Mouse (Mus musculus) forebrain, embryonic 16.5 days (tissue): ENCODE data around the gene Dnaaf2. TPM values are rescaled to one million over a fixed set of nuclear protein-coding genes. Genes with fewer than 3 reads are reported as not detected.

ENCODE experiments used
- ATAC-seq: fragments of 200-750 bp; cut with Nextera tagmentation; 2 replicates; pipeline ENCODE4 v1.8.0; 2017; ENCODE audit warnings: mild to moderate bottlenecking, moderate library complexity
- H3K27ac ChIP-seq: fragments of 300-500 bp; sonication (generic); 2 replicates; pipeline ENCODE4 v1.5.1; 2014; ENCODE audit warnings: low read length, control low read depth
- H3K27me3 ChIP-seq: fragments of 300-500 bp; sonication (generic); replicated peaks from 2 replicates; pipeline ENCODE4 v1.6.1; 2014; ENCODE audit warnings: low read length; ENCODE audit not compliant: control insufficient read depth, insufficient read depth
- H3K36me3 ChIP-seq: fragments of 300-500 bp; sonication (generic); 2 replicates; pipeline ENCODE4 v1.6.1; 2014; ENCODE audit not compliant: control insufficient read depth, insufficient read depth
- H3K4me1 ChIP-seq: fragments of 300-500 bp; sonication (generic); replicated peaks from 2 replicates; pipeline ENCODE4 v1.6.1; 2014; ENCODE audit warnings: low read length; ENCODE audit not compliant: control insufficient read depth, insufficient read depth
- H3K4me2 ChIP-seq: fragments of 300-500 bp; sonication (generic); 2 replicates; pipeline ENCODE4 v1.6.1; 2014; ENCODE audit warnings: mild to moderate bottlenecking, low read length, control low read depth
- H3K4me3 ChIP-seq: fragments of 300-500 bp; sonication (generic); replicated peaks from 2 replicates; pipeline ENCODE4 v1.5.1; 2014; ENCODE audit warnings: mild to moderate bottlenecking, low read length, control low read depth
- H3K9ac ChIP-seq: fragments of 300-500 bp; sonication (generic); replicated peaks from 2 replicates; pipeline ENCODE4 v1.6.1; 2014; ENCODE audit warnings: low read depth, low read length, control low read depth
- H3K9me3 ChIP-seq: fragments of 300-500 bp; sonication (generic); 2 replicates; pipeline ENCODE4 v1.6.1; 2016; ENCODE audit warnings: low read length; ENCODE audit not compliant: control insufficient read depth
- WGBS: fragments of 180-500 bp; shearing (Covaris S2); extraction: QIAGEN DNeasy Blood & Tissue Kit; methylation state at CpG from one replicate; pipeline ENCODE4 v1.1.7; 2014; 5-methylcytosine and 5-hydroxymethylcytosine counted together
- polyA plus RNA-seq: library from polyadenylated mRNA; unstranded; fragments of >200 nt; fragmentation: Nextera tagmentation; extraction: Ambion mirVana; gene quantifications from 2 replicates; pipeline ENCODE4 v1.2.1, GENCODE M21; 2015

Gene Dnaaf2
- polyA plus RNA-seq, 1 experiment from 2014 or later, result 9.1 TPM

DNA sequence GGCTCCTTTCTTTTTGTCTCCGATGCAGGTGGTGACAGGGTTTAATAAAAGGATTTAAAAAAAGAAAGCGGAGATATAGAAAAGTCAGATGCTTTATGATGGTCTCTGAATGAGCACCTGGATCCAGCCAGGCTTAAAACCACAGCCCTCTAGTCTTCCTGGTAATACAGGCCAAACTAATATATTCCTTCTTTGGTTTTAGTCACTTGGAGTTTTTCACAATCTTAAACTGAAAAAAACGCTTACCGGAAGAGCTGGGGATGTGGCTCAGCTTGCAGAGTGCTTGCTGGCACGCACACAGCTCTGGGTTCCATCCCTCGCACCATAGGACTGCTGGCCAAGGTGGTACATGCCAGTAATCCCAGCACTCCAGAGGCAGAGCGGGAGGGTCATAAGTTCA, 18.4 kb upstream of the Dnaaf2 start:
- ATAC-seq, result no peak

DNA sequence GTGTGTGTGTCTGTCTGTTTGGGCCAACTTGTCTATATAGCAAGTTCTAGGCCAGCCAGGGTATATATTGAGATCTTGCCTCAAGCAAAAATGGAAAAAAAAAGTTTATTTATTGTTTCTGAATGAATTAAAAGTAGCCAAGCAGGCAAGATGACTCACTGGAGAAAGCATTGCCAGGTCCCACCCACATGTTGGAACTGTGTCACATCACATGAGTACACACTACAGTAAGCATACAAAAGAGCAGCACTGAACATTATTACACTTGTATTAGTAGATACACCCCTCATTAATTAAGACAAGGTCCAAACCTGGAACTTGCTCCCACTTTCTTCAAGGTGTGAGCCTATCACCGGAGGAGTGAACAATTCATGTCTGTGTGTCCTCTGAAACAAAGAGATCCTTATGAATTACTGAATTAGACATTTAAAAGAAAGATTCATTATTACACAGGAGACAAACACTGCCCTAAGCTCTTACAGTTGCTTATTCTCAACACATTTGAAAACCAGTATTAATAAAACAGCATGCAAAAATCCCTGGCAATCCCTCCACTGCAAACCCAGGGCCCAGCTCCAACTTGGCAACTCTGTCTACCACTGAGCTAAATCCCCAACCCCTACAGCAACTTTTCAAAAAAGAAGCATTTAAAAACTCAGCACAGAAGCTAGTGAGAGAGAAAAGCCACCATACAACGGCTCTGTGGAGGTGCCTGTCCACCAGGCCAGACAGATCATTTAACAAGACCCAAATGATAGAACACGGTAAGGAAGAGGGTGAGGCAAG, 17.0 kb upstream of the Dnaaf2 start:
- ATAC-seq, result peak; percentile 60
- H3K4me3 ChIP-seq, result no peak overlapping the region
- H3K4me1 ChIP-seq, result peaks cover 7% of the 10 kb centered on the region
- no peaks in the 10 kb centered on the region for H3K9me3 ChIP-seq
- H3K9ac ChIP-seq, result no peak overlapping the region
- 61% methylated on average over 3 of the region's 3 CpGs for WGBS
- H3K27ac ChIP-seq, result no peak overlapping the region
- no peak overlapping the region for H3K4me2 ChIP-seq
- no peaks in the 10 kb centered on the region for H3K27me3 ChIP-seq
- no peaks in the 10 kb centered on the region for H3K36me3 ChIP-seq

More for the DNA sequence above, 18.4 kb upstream of the Dnaaf2 start:
- Histone ChIP-seq H3K4me2 (no peak overlapping the region), H3K27me3 (no peaks in the 10 kb centered on the region), H3K4me1 (peaks cover 7% of the 10 kb centered on the region), H3K4me3 (no peak overlapping the region), H3K9me3 (no peaks in the 10 kb centered on the region), H3K9ac (no peak overlapping the region), H3K36me3 (no peaks in the 10 kb centered on the region), H3K27ac (no peak overlapping the region)
- WGBS, result 91% methylated on average over 7 of the region's 7 CpGs

DNA sequence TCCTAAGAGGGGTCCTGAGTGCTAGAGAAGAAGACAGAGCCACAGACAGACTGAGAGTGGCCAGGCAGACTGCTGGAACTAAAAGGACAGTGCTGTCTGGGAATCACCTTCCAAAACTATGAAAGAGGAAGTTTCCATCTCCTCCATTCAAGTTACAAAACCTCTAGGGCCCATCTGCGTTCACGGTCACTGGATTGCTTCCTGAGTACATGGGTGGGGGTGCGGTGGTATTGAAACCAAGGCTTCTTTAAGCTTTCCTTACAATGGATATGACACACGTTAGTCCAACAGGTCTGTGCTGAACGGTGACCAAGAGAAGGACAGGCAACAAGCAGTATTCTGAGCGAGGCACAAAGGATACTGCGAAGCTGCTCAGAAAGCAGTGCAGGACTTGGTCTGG, 16.2 kb upstream of the Dnaaf2 start:
- Histone ChIP-seq H3K27me3 (no peaks in the 10 kb centered on the region), H3K9me3 (no peaks in the 10 kb centered on the region), H3K27ac (no peak overlapping the region), H3K36me3 (no peaks in the 10 kb centered on the region), H3K4me3 (no peak overlapping the region), H3K4me1 (peaks cover 7% of the 10 kb centered on the region), H3K9ac (no peak overlapping the region), H3K4me2 (no peak overlapping the region)
- no peak; the same call in 1 of the 2 replicates for ATAC-seq
- 94% methylated on average over 7 of the region's 7 CpGs for WGBS

DNA sequence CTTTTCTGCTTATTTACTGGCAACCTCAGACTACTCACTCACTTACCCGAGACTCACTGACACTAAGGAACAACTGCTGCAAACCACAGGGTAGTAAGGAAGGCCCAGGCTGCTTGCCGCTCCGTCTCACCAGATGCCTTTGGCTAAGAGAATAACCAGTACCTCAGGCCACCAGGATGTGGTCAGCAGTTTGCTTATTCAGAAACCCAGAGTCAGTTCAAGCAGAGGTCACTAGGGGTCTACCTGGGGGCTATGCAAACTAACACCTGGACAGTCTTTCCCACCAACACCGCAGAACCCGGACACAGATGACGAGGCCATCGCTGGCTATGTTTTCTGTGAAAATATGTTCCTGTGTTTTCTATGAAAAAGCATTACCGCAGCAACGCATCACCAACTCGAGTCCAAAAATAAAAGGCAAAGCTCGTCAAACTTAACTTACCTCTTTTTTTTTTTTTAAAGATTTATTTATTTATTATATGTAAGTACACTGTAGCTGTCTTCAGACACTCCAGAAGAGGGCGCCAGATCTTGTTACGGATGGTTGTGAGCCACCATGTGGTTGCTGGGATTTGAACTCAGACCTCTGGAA, 15.1 kb upstream of the Dnaaf2 start:
- 97% methylated on average over 13 of the region's 13 CpGs for WGBS
- peaks cover 7% of the 10 kb centered on the region for H3K4me1 ChIP-seq
- ATAC-seq, result no peak
- no peaks in the 10 kb centered on the region for H3K27me3 ChIP-seq
- no peak overlapping the region for H3K27ac ChIP-seq
- H3K36me3 ChIP-seq, result no peaks in the 10 kb centered on the region
- H3K9ac ChIP-seq, result no peak overlapping the region
- H3K9me3 ChIP-seq, result no peaks in the 10 kb centered on the region
- H3K4me3 ChIP-seq, result no peak overlapping the region
- H3K4me2 ChIP-seq, result no peak overlapping the region

DNA sequence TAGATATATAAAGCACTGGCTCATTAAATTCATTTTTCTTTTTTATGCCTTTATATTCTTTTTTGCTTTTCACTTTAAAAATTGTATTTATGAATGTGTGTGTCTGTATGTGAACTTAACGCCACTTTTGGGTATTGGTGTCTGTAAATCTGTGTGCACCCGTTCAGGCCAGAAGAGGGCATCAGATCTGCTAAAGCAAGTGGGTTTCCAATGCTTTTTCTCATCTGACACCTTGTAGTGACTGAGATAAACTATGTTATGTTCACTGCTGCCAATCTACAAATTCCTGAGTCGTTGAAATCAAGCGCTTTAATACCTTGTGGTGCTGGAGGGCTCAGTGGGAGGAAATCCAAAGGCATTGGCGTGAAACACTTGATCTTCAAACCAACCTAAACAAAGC, 12.8 kb upstream of the Dnaaf2 start:
- peaks cover 7% of the 10 kb centered on the region for H3K4me1 ChIP-seq
- H3K27me3 ChIP-seq, result no peaks in the 10 kb centered on the region
- no peaks in the 10 kb centered on the region for H3K36me3 ChIP-seq
- H3K27ac ChIP-seq, result no peak overlapping the region
- no peak overlapping the region for H3K9ac ChIP-seq
- WGBS, result 82% methylated on average over 5 of the region's 5 CpGs
- no peak for ATAC-seq
- no peaks in the 10 kb centered on the region for H3K9me3 ChIP-seq
- H3K4me3 ChIP-seq, result no peak overlapping the region
- no peak overlapping the region for H3K4me2 ChIP-seq

DNA sequence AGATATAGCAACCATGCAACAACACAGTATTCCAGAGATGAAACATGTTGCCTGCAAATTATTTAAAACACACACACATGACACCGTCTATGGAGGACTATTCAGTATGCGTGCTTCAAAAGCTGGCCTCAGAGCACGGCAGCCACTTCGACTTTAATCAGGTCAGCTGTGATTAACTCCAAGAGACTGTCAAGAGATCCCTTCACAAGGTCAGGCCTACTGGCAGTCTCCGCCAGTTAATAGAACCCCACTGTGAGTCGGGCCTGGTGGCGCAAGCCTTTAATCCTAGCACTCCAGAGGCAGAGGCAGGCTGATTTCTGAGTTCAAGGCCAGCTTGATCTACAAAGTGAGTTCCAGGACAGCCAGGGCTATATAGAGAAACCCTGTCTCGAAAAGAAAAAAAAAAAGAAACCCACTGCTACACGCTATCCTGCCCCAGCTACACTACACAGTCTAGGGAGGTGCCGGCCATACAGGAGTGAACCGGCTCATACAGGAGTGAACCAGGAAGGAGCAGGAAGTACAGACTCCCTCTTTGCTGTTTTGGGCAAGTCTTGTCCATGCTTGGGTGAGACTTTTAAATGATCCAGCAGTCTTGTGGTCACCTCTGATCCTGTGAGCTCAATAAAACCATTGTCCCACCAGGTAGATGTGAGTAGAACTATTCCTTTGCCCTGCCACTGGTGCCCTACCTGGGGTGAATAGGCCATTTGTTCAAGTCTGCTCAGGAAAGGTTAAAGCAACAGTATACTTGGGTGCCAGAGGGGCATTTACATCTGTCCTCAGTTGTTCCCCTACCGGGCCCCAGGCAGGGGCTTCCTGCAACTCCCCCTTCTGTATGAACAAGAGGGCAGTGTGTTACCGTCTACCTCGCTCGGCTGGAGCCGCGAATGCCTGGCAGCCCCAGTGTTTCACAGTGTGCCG, 12.1 kb upstream of the Dnaaf2 start:
- Histone ChIP-seq H3K4me2 (no peak overlapping the region), H3K27ac (no peak overlapping the region), H3K9ac (no peak overlapping the region), H3K27me3 (no peaks in the 10 kb centered on the region), H3K4me3 (no peak overlapping the region), H3K36me3 (no peaks in the 10 kb centered on the region), H3K4me1 (peaks cover 3% of the 10 kb centered on the region; the same call in 1 of the 2 replicates), H3K9me3 (no peaks in the 10 kb centered on the region)
- WGBS, result 85% methylated on average over 18 of the region's 18 CpGs
- no peak for ATAC-seq

DNA sequence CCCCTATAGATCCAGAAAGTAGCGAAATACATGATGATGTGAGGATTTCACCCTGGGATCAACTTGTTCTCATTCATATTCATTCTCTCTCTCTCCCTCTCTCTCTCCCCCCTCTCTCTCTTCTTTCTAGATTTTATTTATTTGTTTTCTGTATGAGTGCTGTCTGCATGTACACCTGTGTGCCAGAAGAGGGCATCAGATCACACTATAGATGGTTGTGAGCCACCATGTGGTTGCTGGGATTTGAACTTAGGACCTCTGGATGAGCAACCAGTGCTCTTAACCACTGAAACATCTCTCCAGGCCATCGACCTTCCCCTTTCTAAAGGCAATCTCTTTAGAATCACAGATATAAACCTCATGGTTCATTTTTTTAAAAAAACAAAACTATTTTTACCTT, 10.3 kb upstream of the Dnaaf2 start:
- Histone ChIP-seq H3K4me2 (no peak overlapping the region), H3K4me3 (no peak overlapping the region), H3K9ac (no peak overlapping the region), H3K9me3 (no peaks in the 10 kb centered on the region), H3K27me3 (no peaks in the 10 kb centered on the region), H3K27ac (no peak overlapping the region), H3K36me3 (no peaks in the 10 kb centered on the region), H3K4me1 (peaks cover 3% of the 10 kb centered on the region; the same call in 1 of the 2 replicates)
- no peak for ATAC-seq
- 92% methylated on average over 2 of the region's 2 CpGs for WGBS

DNA sequence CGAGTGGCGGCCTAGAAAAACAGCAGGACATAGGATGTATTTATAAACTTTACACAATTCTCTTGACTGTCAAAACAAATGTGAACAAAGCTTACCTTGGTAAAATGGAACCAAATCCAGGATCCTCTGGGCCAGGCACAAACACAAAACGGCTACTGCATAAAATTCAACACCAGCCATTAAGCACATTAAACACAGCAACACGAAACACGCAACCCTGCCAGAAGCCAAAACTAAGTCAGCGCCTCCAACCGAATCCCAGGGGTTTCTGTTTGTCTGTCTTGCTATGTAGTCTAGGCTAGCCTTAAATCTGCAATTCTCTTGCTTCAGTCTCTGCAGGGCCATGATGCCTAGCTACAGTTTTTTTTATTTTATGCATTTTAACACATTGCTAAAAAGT, 9.7 kb upstream of the Dnaaf2 start:
- 90% methylated on average over 7 of the region's 7 CpGs for WGBS
- peaks cover 3% of the 10 kb centered on the region; the same call in 1 of the 2 replicates for H3K4me1 ChIP-seq
- H3K27me3 ChIP-seq, result no peaks in the 10 kb centered on the region
- ATAC-seq, result no peak
- no peak overlapping the region for H3K4me3 ChIP-seq
- H3K9me3 ChIP-seq, result no peaks in the 10 kb centered on the region
- no peaks in the 10 kb centered on the region for H3K36me3 ChIP-seq
- H3K4me2 ChIP-seq, result no peak overlapping the region
- H3K9ac ChIP-seq, result no peak overlapping the region
- H3K27ac ChIP-seq, result no peak overlapping the region

DNA sequence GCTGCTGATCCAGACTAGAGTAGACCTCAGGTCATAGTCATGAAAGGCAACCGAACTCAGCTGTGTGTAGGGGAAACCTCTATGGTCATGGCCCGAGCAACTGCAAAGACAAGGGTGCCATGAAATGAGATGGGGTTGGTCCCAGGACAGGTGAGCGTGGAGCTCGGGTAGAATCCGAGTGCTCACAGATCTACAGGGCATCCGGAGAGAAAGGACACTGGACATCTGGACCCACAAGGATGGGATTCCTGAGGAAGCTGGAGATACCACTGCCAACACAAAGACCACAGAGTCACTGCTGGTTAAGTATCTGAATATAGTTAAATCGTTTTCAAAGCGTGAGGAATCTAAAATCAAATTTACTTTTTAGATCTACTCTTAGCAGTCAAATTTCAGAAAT, 9.2 kb upstream of the Dnaaf2 start:
- no peak overlapping the region for H3K9ac ChIP-seq
- H3K4me3 ChIP-seq, result no peak overlapping the region
- WGBS, result 97% methylated on average over 8 of the region's 8 CpGs
- no peaks in the 10 kb centered on the region for H3K36me3 ChIP-seq
- H3K27me3 ChIP-seq, result no peaks in the 10 kb centered on the region
- H3K4me2 ChIP-seq, result no peak overlapping the region
- H3K4me1 ChIP-seq, result peaks cover 3% of the 10 kb centered on the region; the same call in 1 of the 2 replicates
- H3K9me3 ChIP-seq, result no peaks in the 10 kb centered on the region
- no peak overlapping the region for H3K27ac ChIP-seq
- no peak for ATAC-seq
